Mouse (Mus musculus) NIH3T3 (cell line): ENCODE results near the gene Adamts17.

ENCODE experiments used
- DNase-seq: peaks from one replicate; pipeline ENCODE4 v3.0.0-alpha.2; 2012; ENCODE audit warnings: low read depth

Gene Adamts17

GRCm38 (mm10) chr7:66839463-66840007 is at the start of gene Adamts17:
TSS of gene Adamts17 (plus strand) at chr7:66839735.
- peak; percentile 82 for DNase-seq

- no peak for DNase-seq
Observed at GRCm38 (mm10) chr7:66789860-66790748, 49.4 kb upstream of the Adamts17 start.

DNA sequence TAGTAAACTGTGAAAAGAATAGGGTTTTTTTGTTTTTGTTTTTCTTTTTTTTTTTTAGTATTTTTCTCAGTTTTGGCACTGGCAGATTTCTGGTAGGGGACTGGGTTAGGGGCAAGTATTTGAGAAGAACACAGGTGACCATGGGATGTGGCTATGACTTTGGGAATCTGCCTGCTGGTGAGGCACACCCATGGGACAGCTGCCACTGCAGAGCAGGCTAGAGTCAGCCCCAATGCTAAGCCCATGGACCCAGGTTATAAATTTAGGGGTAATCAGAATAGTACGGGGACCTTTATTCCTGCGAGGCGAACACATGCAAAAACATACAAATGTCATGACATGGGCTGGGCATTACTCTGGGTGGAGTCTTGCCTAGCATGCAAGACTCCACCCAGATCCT is 48.5 kb upstream of the Adamts17 start:
- no peak for DNase-seq

- peak; percentile 40 for DNase-seq
Observed at GRCm38 (mm10) chr7:66796909-66797308, 42.6 kb upstream of the Adamts17 start.

DNA sequence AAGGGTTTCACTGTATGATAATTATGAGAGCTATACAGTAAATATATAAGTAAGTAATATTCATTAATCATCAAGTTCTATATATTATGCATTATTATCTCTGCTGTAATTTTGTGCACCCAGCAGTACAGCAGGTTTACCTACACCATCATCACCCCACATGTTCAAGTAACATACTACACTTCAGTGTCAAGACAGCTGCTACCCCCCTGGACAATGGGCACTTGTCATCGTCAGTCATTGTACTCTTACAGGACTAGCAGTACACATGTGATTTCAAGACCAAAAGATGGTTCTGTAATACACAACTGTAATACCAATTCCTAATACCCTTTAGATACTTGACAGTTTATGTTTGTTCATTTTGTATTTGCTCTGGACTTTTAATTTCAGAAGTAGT is 42.2 kb upstream of the Adamts17 start:
- no peak for DNase-seq

DNA sequence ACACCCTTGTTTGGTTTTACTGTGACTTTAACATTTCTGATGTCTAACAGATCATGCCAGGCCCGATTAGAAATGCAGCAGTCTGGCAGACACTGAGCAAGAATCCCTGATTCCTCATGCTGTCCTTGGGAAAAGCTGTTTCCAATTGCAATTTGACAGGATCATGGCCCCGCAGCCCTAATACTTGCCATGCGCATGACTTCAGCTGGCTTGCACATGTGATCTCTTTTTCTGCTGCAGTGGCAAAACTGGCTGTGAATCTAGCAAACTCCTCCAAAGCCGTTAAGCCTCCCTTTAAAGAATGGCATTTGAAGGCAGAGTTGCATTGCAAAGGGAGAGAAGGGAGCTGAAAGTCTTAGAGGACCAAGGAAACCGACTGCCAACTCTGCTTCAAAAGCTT is 40.7 kb upstream of the Adamts17 start:
- no peak for DNase-seq

DNA sequence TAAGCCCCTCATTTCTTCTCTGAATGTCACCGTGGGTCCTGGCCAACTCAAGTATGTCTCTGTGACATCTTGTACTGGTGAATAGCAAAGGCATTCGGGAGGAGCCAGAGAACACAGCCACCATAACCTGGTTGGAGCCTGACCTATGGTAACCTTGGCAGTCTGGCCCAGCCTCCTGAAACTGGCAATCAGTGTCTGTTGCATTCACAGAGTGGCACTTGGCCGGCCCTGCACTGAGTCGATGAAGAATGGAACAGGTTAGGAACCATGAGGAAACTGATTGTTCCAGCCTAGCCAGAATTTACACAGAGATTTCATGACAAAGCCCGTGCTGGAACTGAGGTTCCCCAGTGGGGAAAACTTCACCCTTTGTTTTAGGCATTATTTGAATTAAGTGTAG is 38.8 kb upstream of the Adamts17 start:
- DNase-seq: no peak

DNA sequence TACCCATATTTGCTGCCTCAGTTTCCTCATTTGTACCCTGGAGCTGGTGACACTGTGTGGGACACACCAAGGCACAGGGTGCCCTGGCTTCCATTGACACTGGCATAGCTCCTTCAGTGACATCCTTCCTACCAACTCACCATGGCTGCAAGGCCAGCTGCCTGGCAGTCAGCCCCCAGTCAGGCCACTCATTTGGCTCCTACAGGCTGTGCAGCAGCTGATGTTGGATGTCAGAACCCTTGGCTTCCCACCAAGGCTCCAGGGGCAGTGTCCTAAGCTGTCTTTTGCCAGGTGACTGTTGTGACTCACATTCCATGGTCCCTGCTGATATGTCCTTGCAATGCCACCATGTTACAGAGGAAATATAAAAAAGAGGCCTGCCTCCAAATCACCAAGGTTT is 37.8 kb upstream of the Adamts17 start:
- DNase-seq: no peak

DNA sequence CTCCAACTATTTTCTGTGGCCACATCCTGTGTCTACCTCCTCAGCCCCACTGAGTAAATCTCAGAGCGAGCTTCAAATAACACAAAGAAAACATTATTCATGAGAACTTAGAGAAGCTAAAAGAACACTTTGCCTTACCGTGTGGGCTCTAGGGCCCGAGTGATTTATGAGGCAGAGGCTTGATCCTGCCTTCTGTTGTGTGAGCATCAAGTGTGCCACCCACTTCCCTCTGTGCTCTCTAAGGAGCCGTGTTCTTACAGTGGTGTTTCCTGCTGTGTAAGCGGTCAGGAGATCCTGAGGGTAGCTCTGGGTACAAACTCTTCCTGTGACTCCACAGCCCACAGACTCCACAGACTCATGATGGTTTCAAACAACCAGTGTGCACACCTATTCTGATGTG is 35.7 kb upstream of the Adamts17 start:
- no peak for DNase-seq

GRCm38 (mm10) chr7:66806801-66807200 is 32.7 kb upstream of the Adamts17 start:
- no peak for DNase-seq

GRCm38 (mm10) chr7:66810436-66810835 is 29.1 kb upstream of the Adamts17 start:
- no peak for DNase-seq

GRCm38 (mm10) chr7:66811294-66811693 is 28.2 kb upstream of the Adamts17 start:
- no peak for DNase-seq

GRCm38 (mm10) chr7:66812289-66812688 is 27.2 kb upstream of the Adamts17 start:
- DNase-seq: no peak

DNA sequence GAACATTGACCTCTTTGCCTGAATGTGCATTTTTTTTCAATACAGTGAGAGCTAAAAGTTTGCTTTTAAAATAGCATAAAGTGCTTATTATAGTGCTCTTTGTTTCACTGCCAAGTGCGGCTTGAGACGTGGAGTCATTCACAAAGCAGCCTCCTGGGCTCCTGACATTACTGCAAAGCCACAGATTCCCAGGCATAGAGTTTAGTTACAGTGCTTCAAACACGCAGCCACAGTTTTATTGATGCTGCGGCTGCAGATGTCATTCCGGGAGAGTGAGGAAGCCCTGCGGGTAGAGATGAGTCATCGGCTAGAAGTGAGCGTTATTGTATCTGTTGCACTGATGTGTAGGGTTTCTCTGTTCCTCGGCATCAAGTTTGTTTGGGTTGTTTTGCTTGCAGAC is 26.8 kb upstream of the Adamts17 start:
- DNase-seq: peak; percentile 82

GRCm38 (mm10) chr7:66813172-66813571 is 26.4 kb upstream of the Adamts17 start:
- no peak for DNase-seq

DNA sequence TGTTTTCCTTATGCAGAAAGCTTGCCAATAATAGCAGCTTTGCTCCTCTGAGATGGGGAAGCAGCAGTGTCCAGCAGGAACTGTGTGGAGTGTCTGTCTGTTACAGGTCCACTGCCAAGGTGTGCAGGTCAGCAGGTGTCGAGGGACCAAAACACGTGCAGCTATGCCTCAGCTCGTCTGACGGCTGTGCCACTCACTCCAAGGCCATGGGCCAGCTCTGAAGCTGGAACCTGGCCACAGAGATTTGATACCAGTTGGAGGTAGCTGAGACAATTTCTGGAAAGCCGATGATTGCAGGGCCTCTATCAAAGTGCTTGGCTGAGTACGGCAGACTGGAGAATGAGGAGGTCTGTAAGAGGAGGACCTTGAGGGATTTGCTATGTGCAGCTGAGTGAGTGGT is 24.0 kb upstream of the Adamts17 start:
- no peak for DNase-seq

- DNase-seq: peak; percentile 58
Observed at GRCm38 (mm10) chr7:66820034-66820433, 19.5 kb upstream of the Adamts17 start.

- DNase-seq: no peak
Observed at GRCm38 (mm10) chr7:66830803-66831202, 8.7 kb upstream of the Adamts17 start.

DNA sequence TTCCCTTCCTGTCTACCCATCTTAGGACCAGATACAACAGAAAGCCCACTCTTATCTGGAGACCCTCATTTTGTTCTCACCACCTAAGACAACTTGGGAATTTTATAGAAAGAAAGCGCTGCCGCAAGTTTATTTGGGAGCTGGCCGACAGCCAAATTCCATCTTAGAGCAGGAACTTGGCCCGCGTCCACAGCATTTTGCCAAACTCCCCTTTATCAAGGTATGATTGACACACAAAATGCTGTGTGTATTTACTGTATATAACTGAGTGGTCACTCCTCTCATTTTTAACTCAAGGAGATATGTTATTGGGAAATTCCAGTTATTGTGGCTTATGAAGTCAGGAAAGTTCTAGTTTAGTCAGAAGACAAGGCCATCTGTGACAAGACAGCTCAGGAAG is 8.2 kb upstream of the Adamts17 start:
- peak; percentile 43 for DNase-seq

- no peak for DNase-seq
Observed at GRCm38 (mm10) chr7:66840008-66840719, 629 bp downstream of the Adamts17 start.

DNA sequence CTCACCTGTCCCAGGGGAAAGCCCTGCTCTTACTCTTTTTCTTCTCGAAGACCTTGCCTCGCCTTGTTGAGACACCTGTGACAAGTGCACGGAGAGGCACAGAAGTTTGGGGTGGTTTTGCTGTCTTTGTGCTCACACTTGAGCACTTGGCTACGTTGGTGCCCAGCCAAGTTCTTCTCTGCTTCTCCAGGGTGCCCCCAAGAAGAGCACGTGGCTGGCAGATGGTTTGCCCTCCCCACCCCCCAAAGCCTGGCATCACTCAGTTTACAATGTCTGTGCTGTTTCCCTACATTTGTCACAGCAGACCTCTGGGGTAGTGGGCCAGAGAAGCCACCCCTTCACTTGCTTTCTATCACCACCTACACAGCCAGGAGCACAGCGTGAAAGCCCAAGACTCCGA is 1.6 kb downstream of the Adamts17 start:
- no peak for DNase-seq

- peak; percentile 74 for DNase-seq
Observed at GRCm38 (mm10) chr7:66842021-66842420, 2.5 kb downstream of the Adamts17 start.

- DNase-seq: no peak
Observed at GRCm38 (mm10) chr7:66843846-66844245, 4.3 kb downstream of the Adamts17 start.
